Mouse (Mus musculus) liver, embryonic 16.5 days (tissue): Measurements from ENCODE around the gene Dnah2. TPM values are rescaled to one million over a fixed set of nuclear protein-coding genes. Genes with fewer than 3 reads are reported as not detected.

Experiments used
- ATAC-seq: fragments of 200-750 bp; cut with Nextera tagmentation; 2 replicates; pipeline ENCODE4 v1.8.0; 2017; ENCODE audit warnings: low read depth, mild to moderate bottlenecking, moderate number of reproducible peaks, moderate library complexity
- H3K27ac ChIP-seq: fragments of 300-500 bp; sonication (generic); 2 replicates; pipeline ENCODE4 v1.5.1; 2014; ENCODE audit warnings: mild to moderate bottlenecking, low read length
- H3K27me3 ChIP-seq: fragments of 300-500 bp; sonication (generic); 2 replicates; pipeline ENCODE4 v1.6.1; 2014; ENCODE audit warnings: low read depth, low read length, mixed read lengths; ENCODE audit not compliant: control insufficient read depth, insufficient read depth
- H3K36me3 ChIP-seq: fragments of 300-500 bp; sonication (generic); 2 replicates; pipeline ENCODE4 v1.6.1; 2014; ENCODE audit warnings: mild to moderate bottlenecking; ENCODE audit not compliant: control insufficient read depth, insufficient read depth
- H3K4me1 ChIP-seq: fragments of 300-500 bp; sonication (generic); 2 replicates; pipeline ENCODE4 v1.6.1; 2014; ENCODE audit warnings: low read depth, low read length, mixed read lengths; ENCODE audit not compliant: control insufficient read depth
- H3K4me2 ChIP-seq: fragments of 300-500 bp; sonication (generic); 2 replicates; pipeline ENCODE4 v1.6.1; 2014; ENCODE audit warnings: low read depth, low read length, mixed read lengths
- H3K4me3 ChIP-seq: fragments of 300-500 bp; sonication (generic); 2 replicates; pipeline ENCODE4 v1.5.1; 2014; ENCODE audit warnings: low read depth, mild to moderate bottlenecking, low read length
- H3K9ac ChIP-seq: fragments of 300-500 bp; sonication (generic); 2 replicates; pipeline ENCODE4 v1.6.1; 2014; ENCODE audit warnings: low read depth, low read length
- H3K9me3 ChIP-seq: fragments of 300-500 bp; sonication (generic); replicated peaks from 2 replicates; pipeline ENCODE4 v1.6.1; 2016; ENCODE audit warnings: low read length; ENCODE audit not compliant: control insufficient read depth
- WGBS: fragments of 180-500 bp; shearing (Covaris S2); extraction: QIAGEN DNeasy Blood & Tissue Kit; methylation state at CpG from one replicate; pipeline ENCODE4 v1.1.7; 2014; ENCODE audit not compliant: insufficient replicate concordance; 5-methylcytosine and 5-hydroxymethylcytosine counted together
- polyA plus RNA-seq: library from polyadenylated mRNA; unstranded; fragments of >200 nt; fragmentation: Nextera tagmentation; extraction: Ambion mirVana; gene quantifications from 2 replicates; pipeline ENCODE4 v1.2.1, GENCODE M21; 2015

The Dnah2 gene
- polyA plus RNA-seq, 1 experiment from 2014 or later: 0.09 TPM

DNA sequence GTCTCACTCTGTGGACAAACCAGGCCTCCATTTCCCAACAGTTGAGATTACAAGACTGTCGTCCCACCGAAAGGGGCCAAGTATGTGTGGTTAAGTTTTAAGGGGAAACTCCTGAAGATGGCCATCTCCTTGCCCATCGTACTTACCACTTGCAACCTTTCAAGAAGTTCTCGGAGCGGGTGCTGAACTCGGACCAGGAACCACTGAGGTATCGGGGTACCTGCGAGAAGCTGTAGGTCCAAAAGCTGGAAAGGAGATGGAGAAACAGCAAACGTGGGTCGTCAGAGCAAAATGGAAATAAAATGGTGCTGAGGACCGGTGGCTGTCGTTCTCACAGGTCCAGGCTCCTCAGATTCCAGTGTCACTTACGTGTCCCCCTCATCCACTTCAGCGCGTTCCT lies 29.4 kb upstream of the Dnah2 start:
- Histone ChIP-seq H3K4me1 (peaks cover 37% of the 10 kb centered on the region), H3K27ac (peak overlapping the region; percentile 8; the same call in 1 of the 2 replicates), H3K4me3 (peak overlapping the region; percentile 88), H3K9ac (peak overlapping the region; percentile 84), H3K9me3 (no peaks in the 10 kb centered on the region), H3K4me2 (peak overlapping the region; percentile 91), H3K36me3 (no peaks in the 10 kb centered on the region), H3K27me3 (no peaks in the 10 kb centered on the region)
- WGBS: 5% methylated on average over 15 of the region's 15 CpGs
- no peak for ATAC-seq

DNA sequence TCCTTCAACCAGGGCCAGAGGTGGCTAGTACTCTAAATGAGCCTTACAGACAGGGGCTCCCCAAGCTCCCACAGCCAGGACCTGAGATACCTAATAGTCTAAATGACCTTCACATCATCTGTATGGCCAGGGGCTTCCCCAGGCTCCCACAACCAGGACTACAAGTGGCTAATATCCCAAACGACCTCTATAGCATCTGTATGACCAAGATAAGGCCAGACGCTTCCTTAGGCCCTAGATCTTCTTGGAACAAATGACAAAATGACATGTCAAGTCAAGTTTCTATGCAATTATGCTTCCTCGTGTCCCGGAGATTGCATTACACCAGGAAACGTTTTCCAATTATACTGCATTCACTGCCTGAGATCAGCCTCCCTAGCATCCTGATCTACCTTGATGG lies 27.4 kb upstream of the Dnah2 start:
- WGBS: 22% methylated on average over 5 of the region's 5 CpGs
- Histone ChIP-seq H3K9ac (no peak overlapping the region), H3K4me1 (peaks cover 25% of the 10 kb centered on the region), H3K36me3 (no peaks in the 10 kb centered on the region), H3K4me3 (peak overlapping the region; percentile 88), H3K4me2 (peak overlapping the region; percentile 91), H3K27me3 (no peaks in the 10 kb centered on the region), H3K27ac (peak overlapping the region; percentile 27; the same call in 1 of the 2 replicates), H3K9me3 (no peaks in the 10 kb centered on the region)
- ATAC-seq: no peak

DNA sequence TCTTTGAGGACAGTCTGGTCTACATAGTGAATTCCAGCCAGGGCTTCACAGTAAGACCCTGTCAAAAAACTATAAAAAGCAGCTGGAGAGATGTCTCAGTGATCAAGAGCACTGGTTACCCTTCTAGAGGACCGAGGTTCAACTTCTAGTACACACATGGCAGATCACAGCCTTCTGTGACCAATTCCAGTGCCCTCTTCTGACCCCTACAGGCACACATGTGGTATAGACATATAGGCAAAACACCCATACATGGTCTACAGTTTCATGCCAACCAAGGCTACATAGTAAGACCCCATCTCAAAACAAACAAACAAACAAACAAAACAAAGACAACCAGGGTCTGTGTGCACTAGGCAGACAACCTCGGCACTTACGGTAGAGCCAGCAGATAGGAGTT lies 26.3 kb upstream of the Dnah2 start:
- H3K4me2 ChIP-seq: no peak overlapping the region
- no peak for ATAC-seq
- peaks cover 8% of the 10 kb centered on the region for H3K36me3 ChIP-seq
- H3K9ac ChIP-seq: no peak overlapping the region
- H3K9me3 ChIP-seq: no peaks in the 10 kb centered on the region
- peaks cover 28% of the 10 kb centered on the region for H3K4me1 ChIP-seq
- 53% methylated on average over 3 of the region's 3 CpGs for WGBS
- no peak overlapping the region for H3K27ac ChIP-seq
- no peaks in the 10 kb centered on the region for H3K27me3 ChIP-seq
- H3K4me3 ChIP-seq: no peak overlapping the region

DNA sequence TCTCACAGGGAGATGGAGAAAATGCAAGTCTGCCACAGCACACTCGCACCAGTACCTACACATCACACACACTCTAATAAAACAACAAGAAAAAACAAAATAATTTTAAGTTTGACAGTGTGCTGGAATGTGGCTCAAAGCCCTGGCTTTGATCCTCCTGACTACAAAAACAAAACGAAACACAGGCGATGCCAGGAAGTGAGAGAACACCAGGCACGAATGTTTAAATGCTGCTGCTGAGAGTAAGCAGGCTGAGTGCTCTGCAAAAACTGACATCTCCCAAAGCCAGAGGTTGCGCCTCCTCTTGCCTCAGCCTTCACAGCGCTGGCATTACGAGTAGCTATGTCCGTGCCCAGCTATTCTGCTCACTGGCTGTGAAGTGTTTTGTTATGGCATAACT lies 16.2 kb upstream of the Dnah2 start:
- H3K9me3 ChIP-seq: no peaks in the 10 kb centered on the region
- peaks cover 20% of the 10 kb centered on the region for H3K36me3 ChIP-seq
- no peak overlapping the region for H3K9ac ChIP-seq
- ATAC-seq: no peak
- no peaks in the 10 kb centered on the region for H3K4me1 ChIP-seq
- WGBS: 81% methylated on average over 8 of the region's 8 CpGs
- H3K27me3 ChIP-seq: peaks cover 15% of the 10 kb centered on the region
- H3K4me2 ChIP-seq: no peak overlapping the region
- no peak overlapping the region for H3K4me3 ChIP-seq
- no peak overlapping the region for H3K27ac ChIP-seq

DNA sequence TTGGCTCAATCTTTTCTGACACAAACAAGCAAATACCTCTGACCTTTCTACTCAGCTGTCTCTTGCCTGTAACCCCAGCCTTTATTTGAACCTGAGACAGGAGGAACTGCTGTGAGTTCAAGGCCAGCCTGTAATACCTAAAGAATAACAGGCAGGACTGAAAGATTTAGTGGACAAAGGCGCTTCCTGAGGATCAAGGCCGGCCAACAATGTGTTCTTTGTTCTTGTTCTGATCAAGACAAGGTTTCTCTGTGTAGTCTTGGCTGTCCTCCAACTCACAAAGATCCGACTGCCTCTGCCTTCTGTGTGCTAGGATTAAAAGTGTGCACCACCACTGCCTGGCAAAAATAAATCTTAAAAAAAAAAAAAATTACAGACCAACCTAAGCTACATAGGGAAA lies 15.5 kb upstream of the Dnah2 start:
- no peak for ATAC-seq
- H3K4me1 ChIP-seq: no peaks in the 10 kb centered on the region
- H3K4me3 ChIP-seq: no peak overlapping the region
- H3K27me3 ChIP-seq: peaks cover 22% of the 10 kb centered on the region
- no peak overlapping the region for H3K9ac ChIP-seq
- 69% methylated on average over 3 of the region's 3 CpGs for WGBS
- no peak overlapping the region for H3K4me2 ChIP-seq
- no peak overlapping the region for H3K27ac ChIP-seq
- no peaks in the 10 kb centered on the region for H3K9me3 ChIP-seq
- peaks cover 20% of the 10 kb centered on the region for H3K36me3 ChIP-seq

DNA sequence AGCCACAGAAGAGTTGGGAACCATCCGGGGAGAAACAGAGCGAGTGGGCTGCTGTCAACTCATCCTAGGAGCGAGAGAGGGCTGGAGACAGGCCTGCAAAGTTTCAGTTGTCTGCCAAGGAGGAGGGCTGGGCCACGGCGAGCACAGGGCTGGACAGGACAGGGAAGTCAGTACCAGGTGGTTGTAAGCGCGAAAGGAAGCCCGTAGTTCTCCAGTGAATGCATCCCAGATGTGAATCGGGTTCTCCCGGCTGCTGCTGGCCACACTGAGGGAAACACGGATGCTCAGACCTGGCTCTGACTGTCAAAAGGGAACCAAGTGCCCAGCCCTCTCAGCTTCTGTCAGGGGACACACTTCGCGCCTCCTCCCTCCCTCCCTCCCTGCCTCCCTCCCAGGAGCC lies 14.5 kb upstream of the Dnah2 start:
- H3K36me3 ChIP-seq: peaks cover 20% of the 10 kb centered on the region
- H3K4me2 ChIP-seq: no peak overlapping the region
- no peak overlapping the region for H3K4me3 ChIP-seq
- 84% methylated on average over 13 of the region's 13 CpGs for WGBS
- no peak overlapping the region for H3K27ac ChIP-seq
- peaks cover 33% of the 10 kb centered on the region for H3K27me3 ChIP-seq
- no peak for ATAC-seq
- peaks cover 8% of the 10 kb centered on the region; the same call in 1 of the 2 replicates for H3K4me1 ChIP-seq
- H3K9ac ChIP-seq: no peak overlapping the region
- no peaks in the 10 kb centered on the region for H3K9me3 ChIP-seq

DNA sequence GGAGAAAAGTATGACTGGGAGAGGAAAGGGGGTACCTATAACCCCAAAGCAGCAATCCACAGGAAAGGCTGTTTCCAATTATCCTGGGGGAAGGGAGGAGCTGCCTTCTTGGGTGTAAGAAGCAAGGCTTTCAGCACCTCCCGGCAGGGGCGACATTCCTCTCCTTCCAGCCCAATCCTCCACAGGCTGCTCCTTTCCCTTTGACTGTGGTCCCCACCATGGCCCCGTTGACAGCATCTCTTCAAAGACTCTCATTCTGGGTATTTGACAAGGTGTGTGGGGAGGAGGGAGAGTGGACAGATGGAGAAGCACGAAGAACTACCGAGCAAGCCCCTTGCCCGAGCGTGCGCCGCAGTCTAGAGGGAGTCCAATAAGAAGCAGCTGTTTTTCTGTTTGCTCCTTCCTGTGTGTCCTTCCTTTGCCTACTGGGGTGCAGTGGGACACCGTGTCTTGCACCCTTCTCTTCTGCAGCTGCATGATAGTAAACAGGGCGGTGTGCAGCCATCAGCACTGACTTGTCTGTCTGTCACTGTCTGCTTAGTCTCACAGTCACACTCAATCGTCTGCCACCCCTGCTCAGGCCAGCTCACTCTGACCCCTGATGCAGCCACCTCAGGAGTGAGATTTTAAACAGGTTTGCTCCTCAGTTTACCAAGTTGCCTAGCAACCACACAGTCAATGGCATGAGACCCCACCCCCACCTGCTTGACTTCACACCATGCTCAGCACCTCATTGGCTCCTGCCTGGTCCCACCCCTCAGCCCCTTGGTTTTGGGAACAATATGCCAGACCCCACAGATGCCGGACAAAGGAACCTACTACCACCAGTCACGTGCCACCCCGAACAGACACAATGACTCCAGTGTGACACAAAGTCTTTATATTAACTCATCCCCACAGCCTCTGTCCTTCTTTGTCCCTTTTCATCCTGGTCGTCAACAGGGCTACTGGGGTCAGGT lies 12.3 kb upstream of the Dnah2 start:
- H3K4me1 ChIP-seq: peaks cover 8% of the 10 kb centered on the region; the same call in 1 of the 2 replicates
- no peak overlapping the region for H3K27ac ChIP-seq
- no peak overlapping the region for H3K4me3 ChIP-seq
- H3K9me3 ChIP-seq: no peaks in the 10 kb centered on the region
- H3K4me2 ChIP-seq: no peak overlapping the region
- no peak for ATAC-seq
- H3K36me3 ChIP-seq: peaks cover 20% of the 10 kb centered on the region
- peaks cover 47% of the 10 kb centered on the region for H3K27me3 ChIP-seq
- no peak overlapping the region for H3K9ac ChIP-seq
- 77% methylated on average over 16 of the region's 16 CpGs for WGBS

DNA sequence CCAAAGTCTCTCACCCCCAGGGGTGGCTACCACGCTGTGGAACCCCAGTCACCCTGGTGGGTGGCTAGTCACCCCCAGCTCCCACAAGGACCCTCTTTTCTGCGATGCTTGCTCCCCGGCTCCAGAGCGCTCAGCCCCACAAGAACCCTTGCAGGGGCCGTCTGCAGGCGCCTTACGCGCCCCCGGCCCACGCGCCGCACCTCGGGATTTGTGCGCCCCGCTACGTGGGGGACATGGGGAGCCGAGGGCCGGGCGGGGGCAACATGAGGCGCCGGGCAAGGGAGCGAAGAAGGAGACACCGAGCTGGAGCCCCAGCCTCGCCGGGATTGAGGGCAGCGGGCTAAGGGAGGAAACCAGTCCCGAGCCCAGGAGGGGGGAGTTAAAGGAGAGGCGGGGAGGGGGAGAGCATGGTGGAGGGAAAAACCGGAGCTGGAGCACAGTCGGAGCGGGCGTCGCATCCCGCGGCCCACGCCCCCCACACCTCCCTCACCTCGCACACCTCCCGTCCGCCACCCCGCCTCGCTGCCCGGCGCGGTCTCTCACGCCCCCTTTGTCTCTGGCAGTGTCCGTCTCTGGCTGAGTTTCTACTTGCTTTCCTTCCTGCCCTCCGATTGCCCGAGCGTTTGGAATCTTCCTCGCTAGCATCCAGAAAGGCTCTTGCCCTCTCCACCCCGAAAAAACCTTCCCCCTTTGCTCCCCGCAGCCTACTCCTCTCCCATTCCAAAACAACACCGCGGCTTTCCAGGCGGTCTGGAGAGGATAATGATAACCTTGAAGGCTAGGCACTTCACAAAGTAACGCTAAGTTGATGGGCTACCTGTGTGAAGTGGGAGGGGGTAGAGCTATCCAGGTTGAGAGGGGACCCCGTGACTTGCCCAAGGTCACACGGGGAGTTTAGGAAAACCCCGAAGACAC lies 11.2 kb upstream of the Dnah2 start, which contains the start of gene Efnb3:
Efnb3 (minus strand) TSS at position 355 of the 915 bp plus-strand sequence.
- Histone ChIP-seq H3K4me2 (peak within 1 kb of the TSS; percentile 47), H3K4me3 (peak within 1 kb of the TSS; percentile 38), H3K27ac (no peak within 1 kb of the TSS), H3K27me3 (peaks cover 49% of the 10 kb centered on the region), H3K36me3 (peaks cover 20% of the 10 kb centered on the region), H3K4me1 (peaks cover 8% of the 10 kb centered on the region; the same call in 1 of the 2 replicates), H3K9ac (peak within 1 kb of the TSS; percentile 14; the same call in 1 of the 2 replicates), H3K9me3 (no peaks in the 10 kb centered on the region)
- ATAC-seq: no peak
- WGBS: 7% methylated on average over 59 of the region's 59 CpGs
